Mouse (Mus musculus): ENCODE data around the gene Snrnp25. TPM values are rescaled to one million over a fixed set of nuclear protein-coding genes. Genes with fewer than 3 reads are reported as not detected.

The Snrnp25 gene
- polyA plus RNA-seq, 1 experiment from 2014 or later: 34.5 TPM

DNA sequence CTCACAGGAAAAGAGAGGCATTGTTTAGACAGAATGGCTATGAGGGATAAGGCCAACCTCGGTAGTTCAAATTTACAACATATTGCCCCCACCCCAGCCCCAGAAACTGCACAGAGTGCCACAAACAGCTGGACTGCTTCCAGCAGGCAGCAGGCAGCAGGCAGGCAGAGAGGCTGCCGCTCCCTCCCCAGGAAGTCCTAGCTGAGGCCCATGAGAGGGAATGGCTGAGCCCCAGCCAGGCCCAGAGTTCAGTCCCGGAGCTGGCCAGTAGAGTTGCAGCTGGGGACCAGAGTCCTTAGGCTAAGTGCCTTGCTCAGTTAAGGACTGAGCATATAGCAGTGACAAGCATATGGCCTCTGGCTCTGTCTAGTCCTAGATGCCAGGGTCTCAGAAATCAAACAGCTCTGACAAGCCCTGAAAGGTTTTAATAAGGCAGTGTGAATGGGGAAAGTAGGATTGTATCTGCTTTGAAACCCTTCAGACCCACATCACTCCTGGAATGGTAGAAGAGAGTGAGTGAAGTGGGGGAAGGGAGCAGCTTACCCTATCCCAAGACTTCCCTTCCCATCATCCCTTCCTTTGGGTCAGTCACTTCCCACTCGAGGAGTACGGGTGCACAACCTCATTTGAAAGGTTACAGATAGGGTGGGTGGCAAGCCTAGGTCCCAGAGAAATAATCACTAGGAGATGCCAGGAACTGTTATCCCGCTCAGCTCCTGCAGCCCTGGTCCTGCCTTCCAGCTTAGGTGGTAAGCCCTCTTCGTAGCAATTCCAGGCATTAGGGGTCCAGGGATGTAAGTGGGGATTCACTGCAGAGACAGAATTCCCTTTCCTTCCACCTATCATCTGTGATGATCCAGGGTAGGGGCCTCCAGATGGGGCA lies 20.2 kb downstream of the Snrnp25 start:
- peak overlapping the region; percentile 70 for H3K4me3 ChIP-seq
- ATAC-seq (replicated peaks; ENCODE audit: insufficient number of reproducible peaks, insufficient read depth, low FRiP score, low read depth): peak; percentile 20; the same call in 1 of the 2 replicates
- H3K27me3 ChIP-seq: no peaks in the 10 kb centered on the region
- 39% methylated on average over 7 of the region's 7 CpGs for WGBS
- 0 out of 2 replicates have a peak overlapping the region, but pooled peaks have one; percentile 2 for H3K9ac ChIP-seq
- peaks cover 53% of the 10 kb centered on the region for H3K4me1 ChIP-seq (replicated peaks)
- 0 out of 2 replicates have a peak, but pooled peaks cover 5% of the 10 kb centered on the region for H3K36me3 ChIP-seq
- H3K9me3 ChIP-seq (replicated peaks): no peaks in the 10 kb centered on the region
- H3K27ac ChIP-seq: peak overlapping the region; percentile 88
- H3K4me2 ChIP-seq: peak overlapping the region; percentile 85; the same call in 1 of the 2 replicates

DNA sequence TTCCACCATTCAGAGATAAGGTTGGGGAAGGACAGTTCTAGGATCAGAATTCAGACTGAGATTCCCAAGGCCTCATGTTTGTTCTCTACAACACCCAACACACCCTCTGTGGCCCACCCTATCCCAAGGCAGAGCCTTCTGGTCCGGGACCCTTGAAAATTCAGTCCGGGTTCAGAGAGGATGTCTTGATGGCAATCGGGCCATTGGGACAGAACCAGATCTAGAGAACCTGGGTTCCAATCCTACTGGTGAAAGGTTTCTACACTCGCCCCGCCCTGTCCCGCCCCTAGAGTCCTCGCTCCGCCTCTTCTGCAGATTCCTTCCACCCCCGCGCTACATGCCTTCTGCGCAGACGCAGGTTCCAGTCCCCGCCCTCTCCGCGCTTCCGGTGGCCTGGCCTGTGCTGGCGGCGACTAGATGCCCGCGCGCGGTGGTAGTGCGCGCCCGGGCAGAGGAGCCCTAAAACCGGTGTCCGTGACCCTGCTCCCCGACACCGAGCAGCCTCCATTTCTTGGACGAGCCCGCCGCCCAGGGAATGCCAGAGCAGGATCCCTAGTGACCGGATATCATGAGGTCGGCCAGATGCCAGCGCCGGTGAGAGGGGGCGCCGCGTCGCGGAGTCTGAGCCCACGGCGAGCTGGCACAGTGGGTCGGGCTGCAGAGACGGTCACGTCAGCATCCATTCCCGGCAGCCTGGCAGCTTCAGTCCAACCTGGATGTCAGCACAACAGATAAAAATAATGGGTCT lies 21.1 kb downstream of the Snrnp25 start, which contains the start of gene Mpg:
TSS of gene Mpg (plus strand) at position 382 of the 748 bp plus-strand sequence.
- Histone ChIP-seq H3K36me3 (peaks cover 12% of the 10 kb centered on the region; the same call in 1 of the 2 replicates), H3K9me3 (replicated peaks) (no peaks in the 10 kb centered on the region), H3K4me3 (peak within 1 kb of the TSS; percentile 70), H3K4me2 (peak within 1 kb of the TSS; percentile 85), H3K9ac (peak within 1 kb of the TSS; percentile 78), H3K27ac (peak within 1 kb of the TSS; percentile 88), H3K27me3 (no peaks in the 10 kb centered on the region), H3K4me1 (replicated peaks) (peaks cover 47% of the 10 kb centered on the region)
- WGBS: 2% methylated on average over 47 of the region's 47 CpGs
- ATAC-seq (replicated peaks; ENCODE audit: insufficient number of reproducible peaks, insufficient read depth, low FRiP score, low read depth): peak; percentile 72

DNA sequence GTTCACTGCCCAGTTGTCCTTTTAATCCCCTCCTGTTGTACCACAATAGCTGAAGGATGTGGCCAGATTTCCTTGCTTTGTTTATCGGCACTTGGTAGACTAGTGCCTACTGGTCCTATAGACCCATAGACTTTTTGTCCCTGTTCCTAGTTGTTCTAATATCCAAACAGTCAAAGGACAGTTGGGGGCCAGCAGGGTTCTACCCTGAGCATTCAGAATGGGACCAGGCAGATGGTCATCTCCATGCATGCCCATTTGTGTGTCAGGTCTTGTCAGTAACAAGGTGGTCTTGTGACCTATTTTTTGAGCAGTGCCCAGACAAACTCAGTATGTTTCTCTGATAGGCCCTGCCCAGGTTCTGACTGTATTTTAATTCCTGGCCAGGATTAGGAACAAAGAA lies 21.8 kb downstream of the Snrnp25 start:
- H3K4me2 ChIP-seq: peak overlapping the region; percentile 85
- 33% methylated on average over 1 of the region's 1 CpGs for WGBS
- ATAC-seq (replicated peaks; ENCODE audit: insufficient number of reproducible peaks, insufficient read depth, low FRiP score, low read depth): no peak

GRCm38 (mm10) chr11:32227555-32227954 lies 22.3 kb downstream of the Snrnp25 start:
- Histone ChIP-seq H3K36me3 (peaks cover 25% of the 10 kb centered on the region), H3K9me3 (replicated peaks) (no peaks in the 10 kb centered on the region), H3K4me3 (no peak overlapping the region), H3K27ac (no peak overlapping the region), H3K4me2 (no peak overlapping the region), H3K9ac (no peak overlapping the region), H3K4me1 (replicated peaks) (peaks cover 43% of the 10 kb centered on the region), H3K27me3 (no peaks in the 10 kb centered on the region)
- no peak for ATAC-seq (replicated peaks; ENCODE audit: insufficient number of reproducible peaks, insufficient read depth, low FRiP score, low read depth)
- WGBS: 81% methylated on average over 9 of the region's 9 CpGs

More for the DNA sequence above, 21.8 kb downstream of the Snrnp25 start:
- H3K4me3 ChIP-seq: peak overlapping the region; percentile 70
- H3K27ac ChIP-seq: peak overlapping the region; percentile 88
- H3K9me3 ChIP-seq (replicated peaks): no peaks in the 10 kb centered on the region
- H3K9ac ChIP-seq: peak overlapping the region; percentile 78
- peaks cover 47% of the 10 kb centered on the region for H3K4me1 ChIP-seq (replicated peaks)
- no peaks in the 10 kb centered on the region for H3K27me3 ChIP-seq
- H3K36me3 ChIP-seq: peaks cover 20% of the 10 kb centered on the region

DNA sequence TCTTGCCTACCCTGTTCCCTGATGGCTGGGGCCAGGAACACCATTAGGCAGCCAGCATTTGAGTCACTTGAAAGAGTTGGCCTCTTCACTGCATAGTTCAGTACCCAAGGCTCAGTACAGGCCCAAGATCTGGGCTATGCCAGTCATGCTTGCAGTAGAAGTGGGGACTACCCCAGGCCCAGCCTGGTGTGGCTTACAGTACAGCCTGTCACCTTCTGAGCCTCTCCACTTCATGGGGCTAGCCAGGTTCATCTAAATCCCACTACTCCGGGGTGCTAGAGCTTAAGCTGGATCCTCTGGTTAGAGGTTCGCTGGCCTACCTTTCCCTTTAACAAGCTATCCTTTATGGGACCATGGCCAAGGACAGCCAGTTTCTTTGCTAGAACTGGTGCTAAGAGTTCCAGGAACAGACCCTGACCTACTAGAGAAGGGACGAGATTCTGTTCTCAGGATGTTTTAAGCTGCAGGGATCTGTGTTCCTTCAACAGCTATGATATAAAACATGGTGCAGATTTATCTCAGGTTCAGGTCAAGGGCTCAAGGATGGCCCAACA lies 23.2 kb downstream of the Snrnp25 start:
- H3K4me3 ChIP-seq: no peak overlapping the region
- WGBS: 78% methylated on average over 3 of the region's 3 CpGs
- no peaks in the 10 kb centered on the region for H3K9me3 ChIP-seq (replicated peaks)
- no peak overlapping the region for H3K9ac ChIP-seq
- no peak overlapping the region for H3K27ac ChIP-seq
- H3K36me3 ChIP-seq: peaks cover 31% of the 10 kb centered on the region
- H3K4me2 ChIP-seq: no peak overlapping the region
- H3K27me3 ChIP-seq: no peaks in the 10 kb centered on the region
- no peak for ATAC-seq (replicated peaks; ENCODE audit: insufficient number of reproducible peaks, insufficient read depth, low FRiP score, low read depth)
- peaks cover 35% of the 10 kb centered on the region for H3K4me1 ChIP-seq (replicated peaks)

DNA sequence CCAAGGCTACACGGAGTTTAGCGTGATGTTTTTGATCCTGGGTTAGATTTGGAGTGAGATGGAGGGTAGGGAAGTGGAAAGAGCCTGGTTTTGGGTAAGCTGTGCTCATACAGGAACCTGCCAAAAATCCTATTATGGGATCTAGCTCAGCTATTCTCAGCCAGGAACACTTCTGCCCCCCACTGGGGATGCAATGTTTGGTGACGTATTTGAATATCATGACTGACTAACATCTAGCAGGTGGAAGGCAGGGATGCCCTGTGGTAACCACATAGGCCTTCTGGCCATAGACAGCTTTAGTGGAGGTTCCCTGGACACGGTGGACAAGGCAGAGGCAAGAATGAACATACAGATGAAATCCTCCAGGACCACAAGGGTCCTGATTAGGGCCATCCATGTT lies 25.0 kb downstream of the Snrnp25 start:
- peaks cover 40% of the 10 kb centered on the region for H3K36me3 ChIP-seq
- H3K4me1 ChIP-seq (replicated peaks): peaks cover 25% of the 10 kb centered on the region
- H3K9me3 ChIP-seq (replicated peaks): no peaks in the 10 kb centered on the region
- WGBS: 78% methylated on average over 4 of the region's 4 CpGs
- no peak overlapping the region for H3K4me3 ChIP-seq
- H3K9ac ChIP-seq: no peak overlapping the region
- no peak for ATAC-seq (replicated peaks; ENCODE audit: insufficient number of reproducible peaks, insufficient read depth, low FRiP score, low read depth)
- no peaks in the 10 kb centered on the region for H3K27me3 ChIP-seq
- H3K27ac ChIP-seq: no peak overlapping the region
- H3K4me2 ChIP-seq: no peak overlapping the region

- Histone ChIP-seq H3K36me3 (peaks cover 40% of the 10 kb centered on the region), H3K27me3 (no peaks in the 10 kb centered on the region), H3K4me1 (replicated peaks) (peaks cover 25% of the 10 kb centered on the region), H3K4me3 (no peak overlapping the region), H3K9ac (no peak overlapping the region), H3K4me2 (no peak overlapping the region), H3K9me3 (replicated peaks) (no peaks in the 10 kb centered on the region), H3K27ac (no peak overlapping the region)
- no peak for ATAC-seq (replicated peaks; ENCODE audit: insufficient number of reproducible peaks, insufficient read depth, low FRiP score, low read depth)
- 91% methylated on average over 2 of the region's 2 CpGs for WGBS
These were observed 25.9 kb downstream of the Snrnp25 start for GRCm38 (mm10) chr11:32231125-32231524.

DNA sequence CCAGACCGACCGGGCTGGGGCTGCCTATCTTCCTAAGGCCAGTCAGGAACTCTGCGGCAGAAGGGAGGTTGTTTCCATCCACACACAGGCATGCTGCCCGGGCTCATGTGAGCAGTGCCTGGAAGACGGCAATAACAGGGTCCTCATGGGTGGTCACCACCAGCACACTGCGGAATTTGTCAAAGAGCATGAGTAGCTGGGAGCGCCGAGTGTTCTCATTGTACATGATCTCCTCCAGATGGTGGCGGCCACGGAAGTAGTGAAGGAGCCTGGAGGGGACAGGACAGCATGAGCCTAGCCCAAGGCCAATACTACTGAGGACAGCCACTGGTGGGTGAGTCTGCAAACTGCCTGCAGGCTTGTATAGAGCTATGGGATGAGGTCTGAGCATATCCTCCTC lies 27.6 kb downstream of the Snrnp25 start:
- Histone ChIP-seq H3K27ac (no peak overlapping the region), H3K4me2 (no peak overlapping the region), H3K27me3 (no peaks in the 10 kb centered on the region), H3K9ac (no peak overlapping the region), H3K9me3 (replicated peaks) (no peaks in the 10 kb centered on the region), H3K4me3 (no peak overlapping the region), H3K4me1 (replicated peaks) (peaks cover 22% of the 10 kb centered on the region), H3K36me3 (peaks cover 40% of the 10 kb centered on the region)
- WGBS: 79% methylated on average over 10 of the region's 10 CpGs
- no peak for ATAC-seq (replicated peaks; ENCODE audit: insufficient number of reproducible peaks, insufficient read depth, low FRiP score, low read depth)

DNA sequence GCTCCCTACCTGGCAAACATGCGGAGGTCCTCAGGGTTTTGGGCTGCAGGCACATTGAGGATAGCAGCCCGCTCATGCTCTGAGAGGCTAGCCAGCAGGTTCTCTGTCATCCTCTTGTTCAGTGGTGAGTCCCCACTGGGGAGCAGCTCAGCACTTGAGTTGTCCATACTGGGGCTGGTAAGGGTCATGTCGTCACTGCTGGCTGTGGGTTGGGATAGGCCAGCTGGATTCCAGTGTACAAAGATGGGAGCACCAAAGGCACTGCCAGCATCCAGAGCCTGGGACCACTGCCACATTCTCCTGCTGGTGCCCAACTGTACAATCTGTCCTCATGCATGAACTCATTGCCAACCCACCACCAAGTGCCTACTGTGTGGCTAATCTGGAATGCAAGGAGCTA lies 28.7 kb downstream of the Snrnp25 start:
- Histone ChIP-seq H3K9ac (no peak overlapping the region), H3K9me3 (replicated peaks) (no peaks in the 10 kb centered on the region), H3K27ac (no peak overlapping the region), H3K4me3 (no peak overlapping the region), H3K36me3 (peaks cover 38% of the 10 kb centered on the region), H3K27me3 (no peaks in the 10 kb centered on the region), H3K4me1 (replicated peaks) (peaks cover 22% of the 10 kb centered on the region), H3K4me2 (no peak overlapping the region)
- ATAC-seq (replicated peaks; ENCODE audit: insufficient number of reproducible peaks, insufficient read depth, low FRiP score, low read depth): no peak
- WGBS: 89% methylated on average over 3 of the region's 3 CpGs

GRCm38 (mm10) chr11:32234816-32235485 lies 29.7 kb downstream of the Snrnp25 start:
- no peak overlapping the region for H3K9ac ChIP-seq
- ATAC-seq (replicated peaks; ENCODE audit: insufficient number of reproducible peaks, insufficient read depth, low FRiP score, low read depth): no peak
- no peaks in the 10 kb centered on the region for H3K9me3 ChIP-seq (replicated peaks)
- H3K4me2 ChIP-seq: no peak overlapping the region
- 0 out of 2 replicates have a peak overlapping the region, but pooled peaks have one; percentile 42 for H3K27ac ChIP-seq
- H3K4me3 ChIP-seq: no peak overlapping the region
- H3K27me3 ChIP-seq: no peaks in the 10 kb centered on the region
- peaks cover 22% of the 10 kb centered on the region for H3K4me1 ChIP-seq (replicated peaks)
- peaks cover 43% of the 10 kb centered on the region for H3K36me3 ChIP-seq
- WGBS: 78% methylated on average over 6 of the region's 6 CpGs

Measured in heart, embryonic 15.5 days (tissue).